Mouse (Mus musculus): Measurements from ENCODE around the gene Rabep1.
"Not testable (repeated sequence)": the region's sequence is repeated elsewhere in the genome, so short reads cannot be mapped to it uniquely, and the experiment has no call there.

The Rabep1 gene

GRCm38 (mm10) chr11:70877670-70878069 lies 33.1 kb downstream of the Rabep1 start:
- ATAC-seq (ENCODE audit: insufficient number of reproducible peaks, low FRiP score, low TSS enrichment): no peak

GRCm38 (mm10) chr11:70882905-70883430 lies 38.4 kb downstream of the Rabep1 start:
- ATAC-seq (ENCODE audit: insufficient number of reproducible peaks, low FRiP score, low TSS enrichment): no peak

GRCm38 (mm10) chr11:70890643-70891042 lies 46.1 kb downstream of the Rabep1 start:
- ATAC-seq (ENCODE audit: insufficient number of reproducible peaks, low FRiP score, low TSS enrichment): no peak

- no peak for ATAC-seq (ENCODE audit: insufficient number of reproducible peaks, low FRiP score, low TSS enrichment)
Measured at GRCm38 (mm10) chr11:70891616-70892015, 47.0 kb downstream of the Rabep1 start.

GRCm38 (mm10) chr11:70897680-70898079 lies 53.1 kb downstream of the Rabep1 start:
- ATAC-seq (ENCODE audit: insufficient number of reproducible peaks, low FRiP score, low TSS enrichment): no peak

GRCm38 (mm10) chr11:70898182-70898581 lies 53.6 kb downstream of the Rabep1 start:
- ATAC-seq (ENCODE audit: insufficient number of reproducible peaks, low FRiP score, low TSS enrichment): not testable (repeated sequence)

GRCm38 (mm10) chr11:70906681-70907080 lies 62.1 kb downstream of the Rabep1 start:
- no peak for ATAC-seq (ENCODE audit: insufficient number of reproducible peaks, low FRiP score, low TSS enrichment)

- ATAC-seq (ENCODE audit: insufficient number of reproducible peaks, low FRiP score, low TSS enrichment): no peak
Measured at GRCm38 (mm10) chr11:70911323-70911722, 66.7 kb downstream of the Rabep1 start.

- no peak for ATAC-seq (ENCODE audit: insufficient number of reproducible peaks, low FRiP score, low TSS enrichment)
Measured at GRCm38 (mm10) chr11:70911920-70912319, 67.3 kb downstream of the Rabep1 start.

GRCm38 (mm10) chr11:70917896-70918295 lies 73.3 kb downstream of the Rabep1 start:
- no peak for ATAC-seq (ENCODE audit: insufficient number of reproducible peaks, low FRiP score, low TSS enrichment)

- no peak for ATAC-seq (ENCODE audit: insufficient number of reproducible peaks, low FRiP score, low TSS enrichment)
Measured at GRCm38 (mm10) chr11:70919524-70919923, 74.9 kb downstream of the Rabep1 start.

GRCm38 (mm10) chr11:70931461-70931860 lies 86.9 kb downstream of the Rabep1 start:
- ATAC-seq (ENCODE audit: insufficient number of reproducible peaks, low FRiP score, low TSS enrichment): no peak

- ATAC-seq (ENCODE audit: insufficient number of reproducible peaks, low FRiP score, low TSS enrichment): no peak
Measured at GRCm38 (mm10) chr11:70935316-70935715, 90.7 kb downstream of the Rabep1 start.

- no peak for ATAC-seq (ENCODE audit: insufficient number of reproducible peaks, low FRiP score, low TSS enrichment)
Measured at GRCm38 (mm10) chr11:70942596-70942995, 98.0 kb downstream of the Rabep1 start.

- no peak for ATAC-seq (ENCODE audit: insufficient number of reproducible peaks, low FRiP score, low TSS enrichment)
Measured at GRCm38 (mm10) chr11:70943651-70944050, 99.1 kb downstream of the Rabep1 start.

- no peak for ATAC-seq (ENCODE audit: insufficient number of reproducible peaks, low FRiP score, low TSS enrichment)
Measured at GRCm38 (mm10) chr11:70944935-70945817, 100.6 kb downstream of the Rabep1 start.

GRCm38 (mm10) chr11:70954711-70955110 lies 110.1 kb downstream of the Rabep1 start:
- no peak for ATAC-seq (ENCODE audit: insufficient number of reproducible peaks, low FRiP score, low TSS enrichment)

- ATAC-seq (ENCODE audit: insufficient number of reproducible peaks, low FRiP score, low TSS enrichment): no peak
Measured at GRCm38 (mm10) chr11:70960786-70961554, 116.4 kb downstream of the Rabep1 start.

GRCm38 (mm10) chr11:70964222-70964907 lies 119.8 kb downstream of the Rabep1 start:
- no peak for ATAC-seq (ENCODE audit: insufficient number of reproducible peaks, low FRiP score, low TSS enrichment)

GRCm38 (mm10) chr11:70969271-70969794 lies 124.8 kb downstream of the Rabep1 start:
- ATAC-seq (ENCODE audit: insufficient number of reproducible peaks, low FRiP score, low TSS enrichment): peak; percentile 32; the same call in 1 of the 2 replicates

Data from cerebellum, adult (tissue).